Mouse (Mus musculus): Measurements from ENCODE around the gene Rnf149. TPM values are rescaled to one million over a fixed set of nuclear protein-coding genes. Genes with fewer than 3 reads are reported as not detected.
A peak's percentile ranks its signal among the peaks of the same experiment; 100 is the strongest.

Rnf149 gene
- polyA plus RNA-seq, 1 experiment from 2014 or later: 26.4 TPM

- ATAC-seq (replicated peaks; ENCODE audit: low FRiP score, low read depth) (no peak), DNase-seq (ENCODE audit: low spot score) (no peak)
- H3K36me3 ChIP-seq (ENCODE audit: insufficient read depth, low read length): 0 out of 2 replicates have a peak, but pooled peaks cover 6% of the 10 kb centered on the region
- no peak for TF ChIP-seq CTCF (IDR thresholded peaks at IDR 0.05; ENCODE audit: low read depth)
- H3K4me3 ChIP-seq (replicated peaks; ENCODE audit: low read depth, low read length): no peak overlapping the region
- no peaks in the 10 kb centered on the region for H3K27me3 ChIP-seq (ENCODE audit: insufficient read depth, low read length)
- no peak overlapping the region for H3K27ac ChIP-seq
- peaks cover 7% of the 10 kb centered on the region; the same call in 1 of the 2 replicates for H3K4me1 ChIP-seq (replicated peaks; ENCODE audit: insufficient read depth, low read length)
- H3K9me3 ChIP-seq (replicated peaks; ENCODE audit: low read length): no peaks in the 10 kb centered on the region
- H3K4me2 ChIP-seq (ENCODE audit: low read length): no peak overlapping the region
- no peak overlapping the region for H3K9ac ChIP-seq (ENCODE audit: low read depth, low read length)
These were observed 9.1 kb downstream of the Rnf149 start for GRCm38 (mm10) chr1:39568079-39568478.

DNA sequence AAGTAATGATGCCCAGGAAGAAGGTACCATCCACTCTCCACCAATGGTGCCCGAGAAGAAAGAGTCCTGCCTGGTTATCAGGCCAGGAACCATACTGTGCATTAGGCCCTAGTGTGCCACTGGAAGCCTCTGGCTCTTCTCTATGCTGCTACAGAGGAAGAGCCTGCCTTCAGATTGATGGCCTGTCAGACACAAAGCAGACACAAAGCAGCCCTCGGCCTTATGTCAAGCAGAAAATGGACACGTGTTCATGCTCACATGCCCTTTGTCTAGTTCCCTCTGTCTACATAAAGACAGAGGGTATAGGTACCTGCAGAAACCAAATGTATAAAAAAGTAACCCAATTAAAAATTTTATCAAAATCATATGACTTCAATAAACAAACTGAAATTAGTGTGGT lies 12.6 kb downstream of the Rnf149 start:
- no peak for TF ChIP-seq CTCF (IDR thresholded peaks at IDR 0.05; ENCODE audit: low read depth)
- Histone ChIP-seq H3K4me2 (ENCODE audit: low read length) (no peak overlapping the region), H3K27me3 (ENCODE audit: insufficient read depth, low read length) (no peaks in the 10 kb centered on the region), H3K27ac (no peak overlapping the region), H3K9ac (ENCODE audit: low read depth, low read length) (no peak overlapping the region), H3K4me3 (replicated peaks; ENCODE audit: low read depth, low read length) (no peak overlapping the region), H3K4me1 (replicated peaks; ENCODE audit: insufficient read depth, low read length) (no peaks in the 10 kb centered on the region), H3K36me3 (ENCODE audit: insufficient read depth, low read length) (0 out of 2 replicates have a peak, but pooled peaks cover 10% of the 10 kb centered on the region), H3K9me3 (replicated peaks; ENCODE audit: low read length) (no peaks in the 10 kb centered on the region)
- 59% methylated on average over 3 of the region's 3 CpGs for WGBS
- no peak for DNase-seq (ENCODE audit: low spot score)
- ATAC-seq (replicated peaks; ENCODE audit: low FRiP score, low read depth): no peak

GRCm38 (mm10) chr1:39563161-39563560 lies 14.0 kb downstream of the Rnf149 start:
- 0 out of 2 replicates have a peak, but pooled peaks cover 21% of the 10 kb centered on the region for H3K36me3 ChIP-seq (ENCODE audit: insufficient read depth, low read length)
- no peaks in the 10 kb centered on the region for H3K9me3 ChIP-seq (replicated peaks; ENCODE audit: low read length)
- H3K4me2 ChIP-seq (ENCODE audit: low read length): no peak overlapping the region
- DNase-seq (ENCODE audit: low spot score) (no peak), ATAC-seq (replicated peaks; ENCODE audit: low FRiP score, low read depth) (no peak)
- no peak overlapping the region for H3K4me3 ChIP-seq (replicated peaks; ENCODE audit: low read depth, low read length)
- TF ChIP-seq CTCF (IDR thresholded peaks at IDR 0.05; ENCODE audit: low read depth): no peak
- no peaks in the 10 kb centered on the region for H3K27me3 ChIP-seq (ENCODE audit: insufficient read depth, low read length)
- H3K27ac ChIP-seq: no peak overlapping the region
- H3K9ac ChIP-seq (ENCODE audit: low read depth, low read length): no peak overlapping the region
- no peaks in the 10 kb centered on the region for H3K4me1 ChIP-seq (replicated peaks; ENCODE audit: insufficient read depth, low read length)
- WGBS: 78% methylated on average over 7 of the region's 7 CpGs

DNA sequence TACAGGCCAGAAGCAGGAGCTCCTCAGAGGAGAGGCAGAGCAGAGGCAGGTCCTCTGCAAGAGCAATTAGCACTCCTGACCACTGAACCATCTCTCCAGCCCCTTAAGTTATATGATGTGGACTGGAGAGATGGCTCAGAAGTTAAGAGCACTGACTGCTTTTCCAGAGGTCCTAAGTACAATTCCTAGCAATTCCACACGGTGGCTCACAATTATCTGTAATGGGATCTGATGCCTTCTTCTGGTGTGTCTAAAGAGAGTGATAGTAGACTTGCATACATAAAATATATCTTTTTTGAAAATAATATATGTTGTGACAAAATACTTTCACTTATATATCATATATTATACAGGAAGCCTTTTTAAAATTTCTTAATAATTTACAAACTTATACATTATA lies 15.3 kb downstream of the Rnf149 start:
- ATAC-seq (replicated peaks; ENCODE audit: low FRiP score, low read depth): no peak
- peak; percentile 27 for DNase-seq (ENCODE audit: low spot score)
- TF ChIP-seq CTCF (IDR thresholded peaks at IDR 0.05; ENCODE audit: low read depth): peak; percentile 57

GRCm38 (mm10) chr1:39559009-39559408 lies 18.2 kb downstream of the Rnf149 start:
- Histone ChIP-seq H3K4me1 (replicated peaks; ENCODE audit: insufficient read depth, low read length) (no peaks in the 10 kb centered on the region), H3K4me3 (replicated peaks; ENCODE audit: low read depth, low read length) (no peak overlapping the region), H3K9me3 (replicated peaks; ENCODE audit: low read length) (no peaks in the 10 kb centered on the region), H3K27ac (no peak overlapping the region), H3K9ac (ENCODE audit: low read depth, low read length) (no peak overlapping the region), H3K4me2 (ENCODE audit: low read length) (no peak overlapping the region), H3K36me3 (ENCODE audit: insufficient read depth, low read length) (peaks cover 32% of the 10 kb centered on the region; the same call in 1 of the 2 replicates), H3K27me3 (ENCODE audit: insufficient read depth, low read length) (no peaks in the 10 kb centered on the region)
- DNase-seq (ENCODE audit: low spot score): no peak
- ATAC-seq (replicated peaks; ENCODE audit: low FRiP score, low read depth): no peak
- TF ChIP-seq CTCF (IDR thresholded peaks at IDR 0.05; ENCODE audit: low read depth): no peak
- WGBS: 95% methylated on average over 2 of the region's 2 CpGs

More for the DNA sequence above, 15.3 kb downstream of the Rnf149 start:
- no peak overlapping the region for H3K27ac ChIP-seq
- H3K9me3 ChIP-seq (replicated peaks; ENCODE audit: low read length): no peaks in the 10 kb centered on the region
- no peaks in the 10 kb centered on the region for H3K27me3 ChIP-seq (ENCODE audit: insufficient read depth, low read length)
- 0 out of 2 replicates have a peak, but pooled peaks cover 21% of the 10 kb centered on the region for H3K36me3 ChIP-seq (ENCODE audit: insufficient read depth, low read length)
- H3K4me2 ChIP-seq (ENCODE audit: low read length): no peak overlapping the region
- no peaks in the 10 kb centered on the region for H3K4me1 ChIP-seq (replicated peaks; ENCODE audit: insufficient read depth, low read length)
- no peak overlapping the region for H3K4me3 ChIP-seq (replicated peaks; ENCODE audit: low read depth, low read length)
- 23% methylated on average over 1 of the region's 1 CpGs for WGBS
- no peak overlapping the region for H3K9ac ChIP-seq (ENCODE audit: low read depth, low read length)

DNA sequence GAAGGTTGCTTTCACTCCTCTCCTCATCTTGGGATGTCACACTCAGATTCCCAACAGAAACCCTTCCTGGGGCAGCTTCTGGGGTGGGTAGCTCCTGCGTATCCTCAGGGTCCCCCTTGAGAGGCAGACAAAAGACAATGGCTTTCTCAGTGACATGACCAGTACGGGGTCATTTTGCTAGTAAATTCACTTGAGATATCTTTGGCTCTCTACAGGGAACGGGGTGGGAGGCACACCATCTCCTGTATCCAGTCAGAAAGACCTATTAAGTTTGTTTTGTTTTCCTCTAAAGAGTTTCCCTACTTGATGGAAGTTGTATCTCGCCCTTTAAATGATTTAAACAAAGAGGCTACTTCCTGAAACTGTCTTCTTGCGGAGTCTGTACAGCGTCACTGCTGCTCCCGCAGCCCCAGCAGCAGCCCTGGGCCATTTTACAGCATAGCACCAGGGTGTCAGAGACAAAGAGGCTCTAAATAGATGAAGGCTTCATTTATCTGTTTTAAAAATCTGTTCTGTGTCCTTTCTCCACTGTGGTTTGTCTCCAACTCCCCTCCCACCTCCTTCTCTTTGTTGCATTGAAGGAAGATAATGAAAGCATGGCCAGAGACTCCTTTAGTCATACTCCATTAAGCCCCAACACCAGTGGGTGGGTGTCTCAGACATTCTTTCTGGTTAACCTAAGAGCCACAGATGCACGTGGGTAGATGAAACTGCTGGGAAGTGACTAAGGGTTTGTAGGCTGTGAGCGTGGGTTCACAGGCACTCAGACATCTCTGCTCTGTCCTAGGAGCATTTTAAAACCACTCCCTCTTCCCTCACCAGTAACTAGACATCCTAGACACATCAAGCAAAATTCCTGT lies 21.4 kb downstream of the Rnf149 start:
- Histone ChIP-seq H3K36me3 (ENCODE audit: insufficient read depth, low read length) (peaks cover 38% of the 10 kb centered on the region; the same call in 1 of the 2 replicates), H3K27ac (peak overlapping the region; percentile 0; the same call in 1 of the 2 replicates), H3K9ac (ENCODE audit: low read depth, low read length) (no peak overlapping the region), H3K4me1 (replicated peaks; ENCODE audit: insufficient read depth, low read length) (no peaks in the 10 kb centered on the region), H3K27me3 (ENCODE audit: insufficient read depth, low read length) (no peaks in the 10 kb centered on the region), H3K4me2 (ENCODE audit: low read length) (no peak overlapping the region), H3K9me3 (replicated peaks; ENCODE audit: low read length) (no peaks in the 10 kb centered on the region), H3K4me3 (replicated peaks; ENCODE audit: low read depth, low read length) (no peak overlapping the region)
- DNase-seq (ENCODE audit: low spot score): peak; percentile 69
- 27% methylated on average over 9 of the region's 9 CpGs for WGBS
- peak; percentile 59 for ATAC-seq (replicated peaks; ENCODE audit: low FRiP score, low read depth)
- TF ChIP-seq CTCF (IDR thresholded peaks at IDR 0.05; ENCODE audit: low read depth): no peak

Measured in kidney, postnatal 0 days (tissue).